Mouse (Mus musculus): ENCODE measurements around the gene Hoxd12.

- no peak for TF ChIP-seq CTCF (IDR thresholded peaks at IDR 0.05; ENCODE audit: control insufficient read depth, insufficient read depth, insufficient read length)
- no peak for TF ChIP-seq CEBPB (IDR thresholded peaks at IDR 0.05; ENCODE audit: low read depth)
- TF ChIP-seq USF1 (IDR thresholded peaks at IDR 0.05; ENCODE audit: low read depth) = no peak
These were observed 3.0 kb upstream of the Hoxd12 start for GRCm38 (mm10) chr2:74671847-74672246.
